Mouse (Mus musculus) olfactory bulb, adult 2 months (tissue): ENCODE measurements around the gene Spns1.

Experiments
- CTCF ChIP-seq: fragments of 200-500 bp; IDR thresholded peaks from 2 replicates; pipeline ENCODE4 v1.5.1; 2012; ENCODE audit warnings: low read depth, mild to moderate bottlenecking, low read length, moderate library complexity; ENCODE audit not compliant: insufficient read depth
- POLR2A ChIP-seq: fragments of 200-500 bp; IDR thresholded peaks from 2 replicates; pipeline ENCODE4 v1.6.1; 2012; ENCODE audit warnings: mild to moderate bottlenecking, low read depth, low read length, moderate library complexity; ENCODE audit not compliant: insufficient read depth

DNA sequence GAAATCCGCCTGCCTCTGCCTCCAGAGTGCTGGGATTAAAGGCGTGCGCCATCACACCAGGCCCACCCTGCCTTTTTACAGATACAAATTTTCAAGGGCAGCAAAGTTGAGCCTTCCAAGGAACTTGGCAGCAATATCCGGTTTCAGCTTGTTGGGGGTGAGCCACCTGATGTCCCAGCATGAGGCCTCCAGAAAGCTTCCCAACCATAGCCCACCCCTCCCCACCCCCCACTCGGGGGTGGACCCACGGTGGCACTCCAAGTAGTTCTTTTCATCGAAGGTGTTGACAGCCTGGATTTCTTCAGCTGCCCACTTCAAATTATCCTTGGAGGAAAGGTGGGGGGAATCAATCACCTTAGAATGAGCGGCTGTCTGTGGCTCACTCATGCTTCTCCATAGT, 38.3 kb downstream of the Spns1 start:
- no peak for TF ChIP-seq POLR2A
- TF ChIP-seq CTCF, result no peak
